Mouse (Mus musculus): ENCODE data around the gene Zbtb37.

DNA sequence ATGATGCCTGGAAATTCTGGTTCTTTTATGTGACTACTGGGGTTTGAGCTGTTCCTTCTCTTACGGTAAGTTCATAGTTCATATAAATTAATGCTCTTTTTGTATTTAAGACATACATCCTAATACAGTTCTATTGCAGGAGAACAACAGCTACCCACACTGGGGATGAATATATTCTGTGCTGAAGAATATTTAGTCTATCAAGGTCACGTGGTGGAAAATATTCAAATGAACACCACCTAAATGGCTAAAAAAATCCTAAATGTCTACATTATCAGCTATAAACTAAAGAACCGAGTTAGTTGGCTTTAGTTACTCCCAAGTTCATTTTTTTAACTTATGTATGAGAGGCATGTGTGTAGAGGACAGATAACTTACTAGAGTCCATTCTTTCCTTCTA is 4.6 kb downstream of the Zbtb37 start:
- no peak for TF ChIP-seq POLR2A (IDR thresholded peaks at IDR 0.05; ENCODE audit: borderline replicate concordance, low read depth, low read length)
- no peak for TF ChIP-seq CTCF (IDR thresholded peaks at IDR 0.05; ENCODE audit: low read depth, low read length)
